Mouse (Mus musculus) spleen, adult 2 months (tissue): Measurements from ENCODE around the gene Tspan11.

ENCODE experiments used
- CTCF ChIP-seq: fragments of 200-500 bp; IDR thresholded peaks from 2 replicates; pipeline ENCODE4 v1.5.1; 2011; ENCODE audit warnings: mild to moderate bottlenecking, inconsistent platforms; ENCODE audit not compliant: insufficient read depth, insufficient read length, insufficient replicate concordance; ENCODE audit errors: extremely low read depth
- POLR2A ChIP-seq: fragments of 200-500 bp; IDR thresholded peaks from 2 replicates; pipeline ENCODE4 v1.6.1; 2011; ENCODE audit warnings: low read depth, low read length, inconsistent platforms

DNA sequence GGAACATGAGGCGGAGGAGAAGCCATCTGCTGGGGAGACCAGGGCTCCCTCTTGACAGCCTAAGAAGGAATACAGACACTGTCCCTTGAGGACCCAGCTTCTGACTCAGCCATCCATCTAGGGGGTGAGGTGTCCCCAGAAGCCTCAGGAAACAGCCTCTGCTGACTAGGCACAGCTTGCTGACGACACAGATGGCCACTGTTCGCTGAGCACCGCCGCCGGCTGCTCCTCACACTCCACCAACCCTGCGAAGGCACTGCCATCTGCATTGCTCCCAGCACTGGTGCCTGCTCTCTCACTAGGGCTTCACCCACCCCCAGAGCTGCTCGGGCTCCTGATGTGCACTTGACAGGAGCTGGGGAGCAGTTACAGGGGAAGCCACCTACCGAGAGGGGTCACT is 38.5 kb downstream of the Tspan11 start:
- TF ChIP-seq POLR2A (no peak), CTCF (no peak)
